Mouse (Mus musculus): ENCODE results near the gene Prmt1. TPM values are rescaled to one million over a fixed set of nuclear protein-coding genes. Genes with fewer than 3 reads are reported as not detected.

The Prmt1 gene
- total and polyA plus RNA-seq, 2 experiments from 2014 or later, result 208 to 598 TPM

DNA sequence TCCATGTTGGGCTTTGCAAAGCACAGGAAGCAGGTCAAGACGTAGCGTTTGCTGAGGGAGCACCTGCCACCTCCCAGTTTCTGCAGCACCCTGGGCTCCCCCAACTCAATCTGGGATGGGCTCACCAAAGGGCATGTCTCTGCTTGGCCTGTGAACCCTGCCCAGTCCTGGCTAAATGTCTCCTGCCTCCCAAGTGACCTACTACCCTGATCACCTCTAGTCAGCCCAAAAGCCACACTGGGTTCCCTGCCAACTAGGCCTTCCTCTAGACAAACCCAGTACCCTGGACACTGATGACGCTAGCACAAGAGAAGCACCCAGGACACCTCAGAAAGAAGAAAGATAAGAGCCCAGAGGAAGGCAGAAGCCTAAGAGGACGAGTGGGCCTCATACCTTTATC, 26.5 kb upstream of the Prmt1 start:
- H3K4me2 ChIP-seq (ENCODE audit: low read depth), result no peak overlapping the region
- no peaks in the 10 kb centered on the region for H3K27me3 ChIP-seq (ENCODE audit: insufficient read depth, low read length)
- no peak overlapping the region for H3K27ac ChIP-seq (ENCODE audit: low read depth, low read length)
- DNase-seq (no peak), ATAC-seq (no peak)
- H3K4me1 ChIP-seq (ENCODE audit: insufficient read depth), result peaks cover 17% of the 10 kb centered on the region
- no peak overlapping the region for H3K9ac ChIP-seq
- WGBS, result 85% methylated on average over 4 of the region's 4 CpGs
- H3K4me3 ChIP-seq (ENCODE audit: low read depth, low read length), result no peak overlapping the region
- no peak for TF ChIP-seq CTCF (IDR thresholded peaks at IDR 0.05; ENCODE audit: low read depth)
- H3K9me3 ChIP-seq (ENCODE audit: low read length), result no peaks in the 10 kb centered on the region
- peaks cover 55% of the 10 kb centered on the region for H3K36me3 ChIP-seq (ENCODE audit: insufficient read depth)

DNA sequence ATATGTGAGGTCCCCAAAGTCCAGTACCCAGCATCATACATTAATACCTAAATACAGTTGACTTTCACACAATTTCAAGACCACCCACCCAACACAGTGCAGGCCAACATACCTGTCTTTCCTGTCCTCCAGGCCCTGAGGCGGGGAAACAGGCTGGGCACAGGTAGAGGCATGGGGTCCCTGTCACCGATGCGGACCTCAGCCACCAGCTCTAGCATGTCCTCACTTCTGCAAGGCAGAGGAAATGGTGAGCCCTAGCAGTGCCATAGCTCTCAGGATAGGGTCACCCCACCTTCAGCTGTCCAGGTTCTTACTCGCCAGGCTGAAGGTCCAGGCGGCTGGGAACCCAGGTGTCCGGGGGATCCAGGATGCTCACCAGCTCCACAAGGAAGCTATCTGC, 25.6 kb upstream of the Prmt1 start:
- ATAC-seq (no peak), DNase-seq (no peak)
- no peak overlapping the region for H3K4me3 ChIP-seq (ENCODE audit: low read depth, low read length)
- TF ChIP-seq CTCF (IDR thresholded peaks at IDR 0.05; ENCODE audit: low read depth), result no peak
- no peaks in the 10 kb centered on the region for H3K9me3 ChIP-seq (ENCODE audit: low read length)
- H3K27ac ChIP-seq (ENCODE audit: low read depth, low read length), result no peak overlapping the region
- H3K36me3 ChIP-seq (ENCODE audit: insufficient read depth), result peaks cover 63% of the 10 kb centered on the region
- H3K27me3 ChIP-seq (ENCODE audit: insufficient read depth, low read length), result no peaks in the 10 kb centered on the region
- H3K9ac ChIP-seq, result no peak overlapping the region
- H3K4me1 ChIP-seq (ENCODE audit: insufficient read depth), result peaks cover 15% of the 10 kb centered on the region
- H3K4me2 ChIP-seq (ENCODE audit: low read depth), result no peak overlapping the region
- 95% methylated on average over 6 of the region's 6 CpGs for WGBS

GRCm38 (mm10) chr7:45008411-45008810, 22.0 kb upstream of the Prmt1 start:
- Histone ChIP-seq H3K9ac (no peak overlapping the region), H3K27ac (ENCODE audit: low read depth, low read length) (no peak overlapping the region), H3K27me3 (ENCODE audit: insufficient read depth, low read length) (no peaks in the 10 kb centered on the region), H3K4me1 (ENCODE audit: insufficient read depth) (no peaks in the 10 kb centered on the region), H3K9me3 (ENCODE audit: low read length) (no peaks in the 10 kb centered on the region), H3K4me3 (ENCODE audit: low read depth, low read length) (no peak overlapping the region), H3K36me3 (ENCODE audit: insufficient read depth) (peaks cover 89% of the 10 kb centered on the region), H3K4me2 (ENCODE audit: low read depth) (no peak overlapping the region)
- 96% methylated on average over 19 of the region's 19 CpGs for WGBS
- ATAC-seq (no peak), DNase-seq (no peak)
- no peak for TF ChIP-seq CTCF (IDR thresholded peaks at IDR 0.05; ENCODE audit: low read depth)

GRCm38 (mm10) chr7:45007846-45008245, 21.5 kb upstream of the Prmt1 start:
- Histone ChIP-seq H3K27me3 (ENCODE audit: insufficient read depth, low read length) (no peaks in the 10 kb centered on the region), H3K4me3 (ENCODE audit: low read depth, low read length) (no peak overlapping the region), H3K4me2 (ENCODE audit: low read depth) (no peak overlapping the region), H3K9ac (no peak overlapping the region), H3K9me3 (ENCODE audit: low read length) (no peaks in the 10 kb centered on the region), H3K27ac (ENCODE audit: low read depth, low read length) (no peak overlapping the region), H3K4me1 (ENCODE audit: insufficient read depth) (no peaks in the 10 kb centered on the region), H3K36me3 (ENCODE audit: insufficient read depth) (peaks cover 90% of the 10 kb centered on the region)
- WGBS, result 96% methylated on average over 30 of the region's 30 CpGs
- DNase-seq (no peak), ATAC-seq (no peak)
- no peak for TF ChIP-seq CTCF (IDR thresholded peaks at IDR 0.05; ENCODE audit: low read depth)

DNA sequence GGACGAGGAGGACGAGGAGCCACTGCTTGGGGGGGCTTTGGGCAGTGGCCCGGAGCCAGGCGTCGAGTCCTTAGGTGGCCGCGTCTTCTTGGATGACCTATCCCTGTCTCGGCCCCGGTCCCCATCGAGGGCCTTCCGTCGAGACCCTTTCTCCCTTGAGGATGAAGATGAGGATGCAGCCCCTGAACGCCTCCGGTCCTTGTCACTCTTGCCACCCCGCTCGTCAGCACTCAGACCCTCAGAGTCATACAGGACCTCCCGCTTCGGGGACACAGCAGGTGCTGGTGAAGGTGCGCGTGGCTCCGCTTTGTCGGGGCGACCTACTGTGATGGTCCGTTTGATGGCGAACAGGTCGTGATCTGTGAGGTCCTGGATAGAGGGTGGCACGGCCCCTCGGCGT, 20.8 kb upstream of the Prmt1 start:
- H3K4me2 ChIP-seq (ENCODE audit: low read depth), result no peak overlapping the region

GRCm38 (mm10) chr7:45006503-45006902, 20.1 kb upstream of the Prmt1 start:
- Histone ChIP-seq H3K36me3 (ENCODE audit: insufficient read depth) (peaks cover 90% of the 10 kb centered on the region), H3K27ac (ENCODE audit: low read depth, low read length) (no peak overlapping the region), H3K4me1 (ENCODE audit: insufficient read depth) (no peaks in the 10 kb centered on the region), H3K9me3 (ENCODE audit: low read length) (no peaks in the 10 kb centered on the region), H3K4me3 (ENCODE audit: low read depth, low read length) (no peak overlapping the region), H3K9ac (no peak overlapping the region), H3K4me2 (ENCODE audit: low read depth) (no peak overlapping the region), H3K27me3 (ENCODE audit: insufficient read depth, low read length) (no peaks in the 10 kb centered on the region)
- no peak for TF ChIP-seq CTCF (IDR thresholded peaks at IDR 0.05; ENCODE audit: low read depth)
- WGBS, result 94% methylated on average over 12 of the region's 12 CpGs
- ATAC-seq (no peak), DNase-seq (no peak)

More for the DNA sequence above, 20.8 kb upstream of the Prmt1 start:
- ATAC-seq (no peak), DNase-seq (no peak)
- H3K27me3 ChIP-seq (ENCODE audit: insufficient read depth, low read length), result no peaks in the 10 kb centered on the region
- TF ChIP-seq CTCF (IDR thresholded peaks at IDR 0.05; ENCODE audit: low read depth), result no peak
- no peaks in the 10 kb centered on the region for H3K9me3 ChIP-seq (ENCODE audit: low read length)
- H3K9ac ChIP-seq, result no peak overlapping the region
- WGBS, result 96% methylated on average over 29 of the region's 29 CpGs
- peaks cover 90% of the 10 kb centered on the region for H3K36me3 ChIP-seq (ENCODE audit: insufficient read depth)
- no peaks in the 10 kb centered on the region for H3K4me1 ChIP-seq (ENCODE audit: insufficient read depth)
- no peak overlapping the region for H3K27ac ChIP-seq (ENCODE audit: low read depth, low read length)
- H3K4me3 ChIP-seq (ENCODE audit: low read depth, low read length), result no peak overlapping the region

DNA sequence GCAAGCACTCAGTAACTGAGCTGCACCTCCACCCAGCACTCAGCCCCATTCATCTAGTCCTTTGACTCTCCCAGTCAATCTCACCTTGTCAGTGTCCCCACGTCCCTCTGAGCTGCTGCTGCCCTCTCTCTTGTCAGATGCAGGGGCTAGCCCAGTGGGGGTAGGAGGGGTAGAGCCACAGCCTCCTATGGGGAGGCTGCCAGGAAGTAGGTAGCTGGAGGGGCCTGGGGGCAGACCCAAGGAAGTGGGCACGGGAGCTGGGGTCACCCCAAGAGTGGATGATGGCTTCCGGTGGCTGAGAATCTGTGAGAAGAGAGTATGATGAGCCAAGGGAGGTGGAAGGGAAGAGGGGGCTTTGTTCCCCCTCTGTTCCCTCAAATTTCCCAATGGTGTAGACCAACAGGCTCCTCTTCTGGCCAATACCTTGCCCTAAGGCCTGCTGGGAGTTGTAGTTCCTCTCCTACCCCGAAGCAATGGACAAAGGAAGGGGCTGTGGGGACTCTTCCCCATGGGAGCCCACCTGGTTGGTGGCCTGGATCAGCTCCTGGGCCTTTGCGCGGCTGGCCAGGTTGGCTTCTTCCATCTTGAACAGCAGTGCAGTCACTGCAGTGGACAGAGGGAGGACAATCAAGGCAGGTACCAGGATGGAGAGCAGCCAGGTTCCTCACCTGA, 19.1 kb upstream of the Prmt1 start:
- ATAC-seq (no peak), DNase-seq (no peak)
- Histone ChIP-seq H3K4me2 (ENCODE audit: low read depth) (no peak overlapping the region), H3K9ac (no peak overlapping the region), H3K36me3 (ENCODE audit: insufficient read depth) (peaks cover 96% of the 10 kb centered on the region), H3K27me3 (ENCODE audit: insufficient read depth, low read length) (no peaks in the 10 kb centered on the region), H3K4me3 (ENCODE audit: low read depth, low read length) (no peak overlapping the region), H3K9me3 (ENCODE audit: low read length) (no peaks in the 10 kb centered on the region), H3K4me1 (ENCODE audit: insufficient read depth) (no peaks in the 10 kb centered on the region), H3K27ac (ENCODE audit: low read depth, low read length) (no peak overlapping the region)
- TF ChIP-seq CTCF (IDR thresholded peaks at IDR 0.05; ENCODE audit: low read depth), result no peak
- 92% methylated on average over 6 of the region's 6 CpGs for WGBS
